Mouse (Mus musculus) embryonic fibroblast, embryonic 13.5 days (primary cell): ENCODE results near the gene Uqcr10.

Source experiments
- CTCF ChIP-seq: IDR thresholded peaks from 2 replicates; pipeline ENCODE4 v1.5.1; 2011; ENCODE audit warnings: mild to moderate bottlenecking, control low read depth, low read length, moderate library complexity, borderline replicate concordance; ENCODE audit not compliant: insufficient read depth
- POLR2A ChIP-seq: IDR thresholded peaks from 2 replicates; pipeline ENCODE4 v1.6.1; 2011; ENCODE audit warnings: low read depth, mild to moderate bottlenecking, control low read depth, low read length, moderate library complexity

- no peak for TF ChIP-seq CTCF
- TF ChIP-seq POLR2A = no peak
Observed at GRCm38 (mm10) chr11:4687874-4688273, 16.3 kb downstream of the Uqcr10 start.
